Mouse (Mus musculus) kidney, adult 2 months (tissue): ENCODE measurements around the gene Adprm. TPM values are rescaled to one million over a fixed set of nuclear protein-coding genes. Genes with fewer than 3 reads are reported as not detected.
"Not testable (repeated sequence)": the region's sequence is repeated elsewhere in the genome, so short reads cannot be mapped to it uniquely, and the experiment has no call there.

Source experiments
- DNase-seq: peaks from one replicate; pipeline ENCODE4 v3.0.0; 2021
- H3K27ac ChIP-seq: fragments of 200-500 bp; 2 replicates; pipeline ENCODE4 v1.5.1; 2012; ENCODE audit warnings: low read depth, low read length, control low read depth, inconsistent platforms; ENCODE audit not compliant: insufficient read depth
- H3K27me3 ChIP-seq: fragments of 200-500 bp; replicated peaks from 2 replicates; pipeline ENCODE4 v1.6.1; 2012; ENCODE audit warnings: mild to moderate bottlenecking, moderate library complexity, low read length, inconsistent platforms; ENCODE audit not compliant: control insufficient read depth, insufficient read depth
- H3K36me3 ChIP-seq: fragments of 200-500 bp; 2 replicates; pipeline ENCODE4 v1.6.1; 2012; ENCODE audit warnings: mild to moderate bottlenecking, moderate library complexity, low read length, inconsistent platforms; ENCODE audit not compliant: control insufficient read depth, insufficient read depth
- H3K4me1 ChIP-seq: fragments of 200-500 bp; 2 replicates; pipeline ENCODE4 v1.6.1; 2011; ENCODE audit warnings: low read length; ENCODE audit not compliant: control insufficient read depth, insufficient read depth
- H3K4me3 ChIP-seq: fragments of 200-500 bp; 2 replicates; pipeline ENCODE4 v1.5.1; 2011; ENCODE audit warnings: mild to moderate bottlenecking, low read depth, low read length, control low read depth; ENCODE audit not compliant: insufficient read depth
- CTCF ChIP-seq: fragments of 200-500 bp; conservative IDR thresholded peaks from 2 replicates; pipeline ENCODE4 v1.5.1; 2011; ENCODE audit warnings: low read depth, mild to moderate bottlenecking, control low read depth, low read length, moderate library complexity, mixed read lengths; ENCODE audit not compliant: insufficient read depth, insufficient read length
- POLR2A ChIP-seq: fragments of 200-500 bp; IDR thresholded peaks from one replicate; pipeline ENCODE4 v1.6.1; 2011; ENCODE audit warnings: low read depth, low read length, control low read depth
- WGBS: fragments of 180-500 bp; shearing (Covaris S2); methylation state at CpG from one replicate; pipeline ENCODE4 v1.1.7; 2018; 5-methylcytosine and 5-hydroxymethylcytosine counted together
- polyA plus RNA-seq: library from polyadenylated mRNA; depleted of rRNA; stranded (reverse); fragments of >200 nt; gene quantifications from 2 replicates; pipeline ENCODE4 v1.2.3, GENCODE M21; 2012

Gene Adprm
- polyA plus RNA-seq, 1 experiment = 19.0 TPM

GRCm38 (mm10) chr11:67093201-67093600 lies 40.8 kb upstream of the Adprm start:
- 78% methylated on average over 9 of the region's 9 CpGs for WGBS
- TF ChIP-seq CTCF = no peak
- TF ChIP-seq POLR2A = no peak
- Histone ChIP-seq H3K27ac (no peak overlapping the region), H3K4me3 (no peak overlapping the region), H3K4me1 (no peaks in the 10 kb centered on the region), H3K36me3 (no peaks in the 10 kb centered on the region), H3K27me3 (no peaks in the 10 kb centered on the region)
- DNase-seq = no peak

- 88% methylated on average over 12 of the region's 12 CpGs for WGBS
- not testable (repeated sequence) for H3K27ac ChIP-seq, H3K27me3 ChIP-seq, DNase-seq, H3K4me1 ChIP-seq, H3K4me3 ChIP-seq, H3K36me3 ChIP-seq
Measured at GRCm38 (mm10) chr11:67092354-67092753, 40.0 kb upstream of the Adprm start.

- TF ChIP-seq POLR2A (no peak), CTCF (no peak)
- Histone ChIP-seq H3K4me1 (no peaks in the 10 kb centered on the region), H3K36me3 (no peaks in the 10 kb centered on the region), H3K4me3 (no peak overlapping the region), H3K27me3 (no peaks in the 10 kb centered on the region), H3K27ac (no peak overlapping the region)
- WGBS = 84% methylated on average over 12 of the region's 12 CpGs
- DNase-seq = no peak
Measured at GRCm38 (mm10) chr11:67087225-67087624, 34.8 kb upstream of the Adprm start.

- TF ChIP-seq POLR2A (no peak), CTCF (no peak)
- H3K27ac ChIP-seq = no peak overlapping the region
- peak; percentile 43 for DNase-seq
- WGBS = 50% methylated on average over 9 of the region's 9 CpGs
- H3K4me3 ChIP-seq = no peak overlapping the region
- H3K4me1 ChIP-seq = no peaks in the 10 kb centered on the region
- no peaks in the 10 kb centered on the region for H3K36me3 ChIP-seq
- H3K27me3 ChIP-seq = no peaks in the 10 kb centered on the region
Measured at GRCm38 (mm10) chr11:67086467-67087164, 34.2 kb upstream of the Adprm start.

GRCm38 (mm10) chr11:67085489-67085888 lies 33.1 kb upstream of the Adprm start:
- no peaks in the 10 kb centered on the region for H3K36me3 ChIP-seq
- H3K27ac ChIP-seq = no peak overlapping the region
- H3K4me1 ChIP-seq = no peaks in the 10 kb centered on the region
- no peaks in the 10 kb centered on the region for H3K27me3 ChIP-seq
- 2% methylated on average over 6 of the region's 6 CpGs for WGBS
- no peak for TF ChIP-seq POLR2A
- peak; percentile 72 for TF ChIP-seq CTCF
- DNase-seq = peak; percentile 77
- no peak overlapping the region for H3K4me3 ChIP-seq

- Histone ChIP-seq H3K27ac (no peak overlapping the region), H3K4me1 (no peaks in the 10 kb centered on the region), H3K4me3 (no peak overlapping the region), H3K36me3 (no peaks in the 10 kb centered on the region), H3K27me3 (no peaks in the 10 kb centered on the region)
- no peak for DNase-seq
- TF ChIP-seq CTCF (no peak), POLR2A (no peak)
- WGBS = 45% methylated on average over 32 of the region's 32 CpGs
Measured at GRCm38 (mm10) chr11:67083712-67084340, 31.4 kb upstream of the Adprm start.

- H3K36me3 ChIP-seq = no peaks in the 10 kb centered on the region
- H3K27me3 ChIP-seq = no peaks in the 10 kb centered on the region
- no peak overlapping the region for H3K27ac ChIP-seq
- DNase-seq = no peak
- no peak overlapping the region for H3K4me3 ChIP-seq
- WGBS = 75% methylated on average over 6 of the region's 6 CpGs
- TF ChIP-seq CTCF (no peak), POLR2A (no peak)
- H3K4me1 ChIP-seq = no peaks in the 10 kb centered on the region
Measured at GRCm38 (mm10) chr11:67083239-67083638, 30.8 kb upstream of the Adprm start.
